Mouse (Mus musculus) gastrocnemius, adult 2 months (tissue): ENCODE results near the gene Gm38655. TPM values are rescaled to one million over a fixed set of nuclear protein-coding genes. Genes with fewer than 3 reads are reported as not detected.

Experiments
- DNase-seq: peaks from one replicate; pipeline ENCODE4 v3.0.0; 2022
- H3K27ac ChIP-seq: fragments of 200-600 bp; 2 replicates; pipeline ENCODE4 v1.8.1; 2022; ENCODE audit warnings: mild to moderate bottlenecking
- H3K4me3 ChIP-seq: fragments of 200-600 bp; 2 replicates; pipeline ENCODE4 v1.8.1; 2022; ENCODE audit warnings: mild to moderate bottlenecking, moderate library complexity
- CTCF ChIP-seq: fragments of 200-600 bp; IDR thresholded peaks from 2 replicates; pipeline ENCODE4 v1.8.1; 2022; ENCODE audit warnings: antibody characterized with exemption, mild to moderate bottlenecking, moderate library complexity
- intact Hi-C: fragments of 180-260 bp; cut with DNase I; formaldehyde crosslinking; loops from one replicate; pipeline ENCODE4 v1.15.1; 2025
- total RNA-seq, 2 experiments: library from RNA; stranded (reverse); gene quantifications; 2 replicates each; pipeline ENCODE4 v1.2.3; 2021

The Gm38655 gene
- total RNA-seq, 2 experiments from 2014 or later, result not detected

DNA sequence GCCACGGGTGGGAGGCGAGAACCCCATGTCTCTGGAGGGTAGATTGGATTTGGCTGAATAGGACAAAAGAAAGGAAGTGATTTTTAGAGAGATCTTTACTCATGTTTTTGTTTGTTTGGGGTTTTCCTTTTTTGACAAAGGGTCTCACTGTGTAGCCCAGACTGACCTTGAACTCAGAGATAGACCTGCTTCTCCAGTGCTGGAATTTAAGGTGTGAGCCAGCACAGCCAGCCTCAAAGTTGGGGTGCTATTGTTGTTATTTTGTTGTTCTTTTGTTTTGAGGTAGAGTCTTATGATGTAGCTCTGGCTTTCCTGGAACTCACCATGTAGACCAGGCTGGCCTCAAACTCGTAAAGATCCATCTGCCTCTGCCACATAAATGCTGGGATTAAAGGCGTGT, 27.1 kb upstream of the Gm38655 start:
- DNase-seq, result no peak

DNA sequence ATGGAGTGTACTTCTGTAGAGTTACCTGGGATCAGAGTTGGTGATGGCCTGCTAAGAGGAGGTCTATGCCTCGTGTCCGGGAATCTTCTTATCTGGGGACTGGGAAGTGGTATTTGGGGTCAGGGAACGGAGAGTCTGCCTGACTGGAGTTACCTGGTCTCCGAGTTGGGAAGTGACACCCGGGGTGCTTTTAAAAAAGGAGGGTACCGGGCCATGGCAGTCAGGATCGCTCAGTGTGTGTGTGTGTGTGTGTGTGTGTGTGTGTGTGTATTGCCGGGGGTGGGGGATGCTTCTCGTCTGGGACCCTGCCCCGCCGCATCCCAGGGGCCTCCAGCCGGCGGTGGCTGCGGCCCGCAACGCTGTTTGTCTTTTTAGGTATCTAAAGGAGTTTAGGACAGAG, 13.8 kb upstream of the Gm38655 start:
- peak overlapping the region; percentile 90 for H3K4me3 ChIP-seq
- H3K27ac ChIP-seq, result peak overlapping the region; percentile 95
- intact Hi-C loops, result loop anchor here (5.0 kb wide), 1 partner anchor 83 kb away; the partner anchor contains the start of gene Ube2i
- DNase-seq, result no peak
- TF ChIP-seq CTCF, result no peak

More for the DNA sequence above, 27.1 kb upstream of the Gm38655 start:
- Histone ChIP-seq H3K27ac (no peak overlapping the region), H3K4me3 (no peak overlapping the region)
- intact Hi-C loops, result no loop called here
- no peak for TF ChIP-seq CTCF

GRCm38 (mm10) chr17:25188150-25189031, 13.1 kb upstream of the Gm38655 start, which contains the start of gene Unkl:
Gene Unkl, plus strand, starts transcription at chr17:25188397.
- Histone ChIP-seq H3K27ac (peak within 1 kb of the TSS; percentile 95), H3K4me3 (peak within 1 kb of the TSS; percentile 90)
- TF ChIP-seq CTCF, result no peak
- intact Hi-C loops, result loop anchor here (5.0 kb wide), 1 partner anchor 84 kb away; the partner anchor contains the start of gene Ube2i
- peak; percentile 83 for DNase-seq

GRCm38 (mm10) chr17:25187784-25188149, 12.5 kb upstream of the Gm38655 start:
- Histone ChIP-seq H3K4me3 (peak overlapping the region; percentile 90), H3K27ac (peak overlapping the region; percentile 95)
- no peak for DNase-seq
- no peak for TF ChIP-seq CTCF
- intact Hi-C loops, result loop anchor here (5.0 kb wide), 1 partner anchor 85 kb away; the partner anchor contains the start of gene Ube2i

GRCm38 (mm10) chr17:25184961-25185360, 9.7 kb upstream of the Gm38655 start:
- TF ChIP-seq CTCF, result no peak
- peak overlapping the region; percentile 96 for H3K27ac ChIP-seq
- DNase-seq, result no peak
- peak overlapping the region; percentile 83 for H3K4me3 ChIP-seq
- intact Hi-C loops, result loop anchor here (2.0 to 5.0 kb wide), 3 partner anchors 52 to 87 kb away; partner anchors contain the start of genes Clcn7, Telo2 and Ube2i

DNA sequence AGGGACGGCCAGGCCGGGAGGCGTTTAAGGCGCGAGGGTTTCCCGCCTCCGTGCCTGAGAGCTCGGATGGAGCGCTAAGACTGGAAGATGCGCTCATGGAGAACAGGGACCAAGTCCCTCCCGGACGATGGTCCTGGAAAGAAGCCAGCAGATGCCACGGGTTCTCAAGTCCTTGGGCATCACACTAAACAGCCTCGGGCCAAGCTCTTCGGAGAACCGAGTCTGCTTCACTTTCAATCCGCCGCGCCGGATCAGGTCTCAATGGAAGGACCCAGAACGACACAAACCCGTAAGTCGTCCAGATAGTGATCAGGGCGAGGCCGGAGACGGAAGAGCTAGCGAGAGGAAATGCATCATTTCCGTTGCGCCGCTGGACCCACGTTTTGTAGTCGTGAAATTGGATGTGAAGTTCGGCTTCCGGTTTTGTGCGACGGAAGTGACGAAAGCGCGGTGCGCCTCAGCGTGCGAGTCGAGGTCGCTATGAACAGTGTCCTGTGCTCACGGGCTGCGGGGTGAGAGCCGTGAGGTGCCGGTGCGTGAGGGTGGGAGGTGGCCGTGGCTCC, 8.9 kb upstream of the Gm38655 start, which contains the start of gene BC003965:
Gene BC003965, plus strand, starts transcription at position 426 of the 563 bp plus-strand sequence.
- peak within 1 kb of the TSS; percentile 83 for H3K4me3 ChIP-seq
- peak within 1 kb of the TSS; percentile 96 for H3K27ac ChIP-seq
- TF ChIP-seq CTCF, result no peak
- DNase-seq, result peak; percentile 97
- intact Hi-C loops, result loop anchor here (2.0 to 5.0 kb wide), 2 partner anchors 51 to 67 kb away; partner anchors contain the start of genes Clcn7 and Telo2

DNA sequence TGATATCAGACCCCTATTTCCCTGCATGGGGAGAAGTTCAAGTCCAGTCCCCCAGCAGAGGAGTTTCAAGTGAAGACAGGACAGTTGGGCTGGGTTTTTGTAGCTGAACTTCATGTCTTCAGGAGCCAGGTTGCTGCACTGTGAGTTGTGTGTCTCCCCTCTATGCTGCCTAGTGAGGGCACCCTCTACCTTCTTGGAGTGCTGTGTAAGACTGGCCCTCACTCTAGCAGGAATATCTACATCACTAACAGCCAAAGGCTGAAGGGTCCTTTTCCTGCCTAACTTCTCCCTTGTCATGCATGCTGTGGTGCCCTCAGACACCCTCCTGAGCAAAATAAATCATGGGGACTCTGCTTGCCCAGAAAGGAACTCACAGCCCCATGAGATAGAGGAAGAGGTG, 8.0 kb upstream of the Gm38655 start:
- Histone ChIP-seq H3K4me3 (peak overlapping the region; percentile 83), H3K27ac (peak overlapping the region; percentile 96)
- intact Hi-C loops, result loop anchor here (5.0 kb wide), 1 partner anchor 66 kb away; the partner anchor contains the start of gene Telo2
- TF ChIP-seq CTCF, result no peak
- no peak for DNase-seq

DNA sequence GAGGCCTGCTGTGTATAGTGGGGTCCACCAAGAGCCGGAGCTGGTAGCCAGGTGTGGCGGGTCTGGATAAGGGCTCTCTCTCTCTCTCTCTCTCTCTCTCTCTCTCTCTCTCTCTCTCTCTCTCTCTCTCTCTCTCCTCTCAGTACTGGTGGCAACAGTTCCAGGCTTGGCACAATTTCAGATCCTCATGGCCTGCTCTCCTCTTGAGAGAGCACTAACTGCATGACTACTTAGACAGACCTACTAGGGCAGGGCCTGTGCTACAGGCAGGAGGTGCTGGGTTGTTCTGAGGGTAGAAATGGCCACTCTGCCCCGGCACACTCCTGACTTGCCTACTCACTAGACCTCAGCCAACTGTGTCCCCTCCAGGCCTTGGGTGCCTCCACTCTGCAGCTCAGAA, 2.7 kb downstream of the Gm38655 start:
- H3K4me3 ChIP-seq, result no peak overlapping the region
- no peak for DNase-seq
- H3K27ac ChIP-seq, result no peak overlapping the region
- intact Hi-C loops, result no loop called here
- no peak for TF ChIP-seq CTCF

DNA sequence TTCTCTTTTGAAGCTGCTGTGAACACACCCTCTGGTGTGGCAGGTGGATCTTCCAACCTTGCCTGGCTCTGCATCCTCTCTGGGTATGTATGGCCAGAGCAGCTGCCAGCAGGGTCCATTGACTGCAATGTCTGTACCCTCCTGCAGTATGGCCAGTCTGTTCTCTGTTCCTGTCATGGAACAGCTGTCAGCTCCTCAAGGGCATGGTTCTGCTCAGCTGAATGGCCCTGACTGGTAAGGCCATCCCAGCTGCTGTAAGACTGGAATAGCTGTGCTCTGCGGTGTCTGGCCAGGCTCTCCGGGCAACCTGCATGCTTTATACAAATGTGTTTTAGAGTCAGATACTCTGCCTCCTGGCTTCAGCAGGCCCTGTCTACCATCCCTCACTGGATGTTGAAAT, 5.6 kb downstream of the Gm38655 start:
- no peak overlapping the region for H3K27ac ChIP-seq
- no peak for TF ChIP-seq CTCF
- H3K4me3 ChIP-seq, result no peak overlapping the region
- intact Hi-C loops, result no loop called here
- DNase-seq, result no peak

- intact Hi-C loops, result no loop called here
- Histone ChIP-seq H3K27ac (peak overlapping the region; percentile 56; the same call in 1 of the 2 replicates), H3K4me3 (no peak overlapping the region)
- no peak for DNase-seq
- TF ChIP-seq CTCF, result no peak
These were observed 9.2 kb downstream of the Gm38655 start for GRCm38 (mm10) chr17:25165970-25166671.

DNA sequence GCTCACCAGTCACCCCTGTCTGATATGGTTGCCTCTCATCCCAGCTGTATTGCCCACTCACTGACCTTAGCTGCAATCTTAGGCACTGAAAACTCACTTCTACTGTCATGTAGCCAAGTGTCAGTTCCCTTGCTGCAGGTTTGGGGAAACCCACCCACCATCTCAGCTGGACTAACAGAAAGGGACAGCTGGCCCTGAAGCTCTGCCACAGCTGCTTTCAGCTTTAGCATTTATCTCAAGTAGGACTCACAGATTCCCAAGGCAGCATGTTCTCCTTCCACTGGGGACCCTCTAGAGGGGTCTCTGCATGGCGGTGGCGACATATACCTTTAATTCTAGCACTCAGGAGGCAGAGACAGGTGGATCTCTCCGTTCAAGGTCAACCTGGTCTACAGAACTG, 10.5 kb downstream of the Gm38655 start:
- intact Hi-C loops, result no loop called here
- TF ChIP-seq CTCF, result no peak
- DNase-seq, result no peak
- Histone ChIP-seq H3K4me3 (no peak overlapping the region), H3K27ac (no peak overlapping the region)

DNA sequence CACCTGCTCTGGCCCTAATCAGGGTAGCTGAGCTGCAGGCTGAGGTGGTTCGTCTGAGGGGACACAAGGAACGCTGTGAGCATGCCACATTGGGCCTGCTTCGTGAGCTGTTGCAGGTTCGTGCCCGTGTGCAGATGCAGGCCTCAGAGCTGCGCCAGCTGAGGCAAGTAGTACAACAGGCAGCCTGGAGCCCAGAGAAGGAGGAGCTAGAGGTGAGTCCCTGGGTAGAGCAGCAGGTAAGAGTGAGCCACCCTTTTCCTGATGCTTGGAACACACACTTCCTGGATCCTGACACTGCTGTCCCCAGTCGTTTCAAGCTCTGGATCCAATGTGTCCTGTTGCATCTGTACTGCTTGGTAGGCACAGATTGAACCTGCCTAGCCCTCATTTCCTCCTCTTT, 11.9 kb downstream of the Gm38655 start:
- Histone ChIP-seq H3K4me3 (no peak overlapping the region), H3K27ac (no peak overlapping the region)
- no peak for DNase-seq
- no peak for TF ChIP-seq CTCF
- intact Hi-C loops, result no loop called here
